Mouse (Mus musculus): ENCODE data around the gene Cstb. TPM values are rescaled to one million over a fixed set of nuclear protein-coding genes. Genes with fewer than 3 reads are reported as not detected.

Cstb gene
- polyA plus RNA-seq, 1 experiment from 2014 or later: 124 TPM

DNA sequence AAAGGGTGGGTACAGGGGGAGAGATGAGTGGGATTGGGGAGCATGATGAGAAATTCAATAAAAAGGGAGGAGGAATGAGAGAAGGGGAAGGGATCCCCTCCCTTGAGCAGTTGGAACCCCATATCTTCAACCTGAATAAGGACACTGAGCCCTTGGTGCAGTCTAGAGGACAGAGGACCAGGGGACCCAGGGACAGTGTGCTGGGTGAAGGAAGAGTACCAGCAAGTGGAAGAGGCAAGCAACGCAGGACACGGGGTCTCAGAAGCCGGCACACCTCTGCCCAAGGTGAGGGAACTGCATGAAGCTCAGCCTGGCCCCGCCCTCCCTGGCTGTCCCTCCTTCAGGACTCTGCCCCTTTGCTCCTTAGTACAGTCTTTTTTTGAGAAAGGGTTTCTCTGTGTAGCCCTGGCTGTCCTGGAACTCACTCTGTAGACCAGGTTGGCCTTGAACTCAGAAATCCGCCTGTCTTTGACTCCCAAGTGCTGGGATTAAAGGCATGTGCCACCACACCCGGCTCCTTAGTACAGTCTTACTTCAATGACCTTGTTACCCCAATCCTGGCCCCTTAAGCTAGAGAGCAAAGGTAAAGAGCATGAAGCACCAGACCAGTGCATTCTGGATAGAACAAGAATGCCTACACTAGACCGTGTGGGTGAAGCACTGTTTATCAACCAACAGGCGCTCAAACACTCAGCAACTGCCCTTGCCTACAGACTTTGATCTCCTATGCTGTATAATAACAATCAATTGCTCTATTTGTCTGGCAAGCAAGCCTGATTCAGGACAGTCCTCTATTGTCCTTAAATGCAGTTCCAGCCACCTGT is 37.7 kb downstream of the Cstb start:
- peak overlapping the region; percentile 100 for H3K4me2 ChIP-seq (ENCODE audit: low read length)
- H3K4me1 ChIP-seq (ENCODE audit: control insufficient read depth in 2 of 2, insufficient read depth in 2 of 2, low read length in 2 of 2): peaks cover 10 to 11% of the 10 kb centered on the region in 2 experiments; a peak in 3 of 4 replicates
- no peaks in the 10 kb centered on the region for H3K9me3 ChIP-seq (ENCODE audit: control insufficient read depth, low read length)
- no peak overlapping the region for H3K9ac ChIP-seq (ENCODE audit: low read length)
- no peak for ATAC-seq (ENCODE audit: insufficient number of reproducible peaks, insufficient read depth, low FRiP score, low read depth)
- no peak overlapping the region for H3K27ac ChIP-seq (replicated peaks in 1 of 2; ENCODE audit: control insufficient read depth in 1 of 2, insufficient read depth in 1 of 2, low read depth in 2 of 2, low read length in 2 of 2)
- no peaks in the 10 kb centered on the region for H3K36me3 ChIP-seq (ENCODE audit: control insufficient read depth, insufficient read depth, low read length)
- H3K4me3 ChIP-seq (ENCODE audit: control insufficient read depth in 1 of 2, insufficient read depth in 1 of 2, low read depth in 1 of 2, low read length in 2 of 2): no peak overlapping the region
- 71% methylated on average over 8 of the region's 8 CpGs for WGBS
- no peaks in the 10 kb centered on the region for H3K27me3 ChIP-seq (ENCODE audit: control insufficient read depth, insufficient read depth, low read length)

DNA sequence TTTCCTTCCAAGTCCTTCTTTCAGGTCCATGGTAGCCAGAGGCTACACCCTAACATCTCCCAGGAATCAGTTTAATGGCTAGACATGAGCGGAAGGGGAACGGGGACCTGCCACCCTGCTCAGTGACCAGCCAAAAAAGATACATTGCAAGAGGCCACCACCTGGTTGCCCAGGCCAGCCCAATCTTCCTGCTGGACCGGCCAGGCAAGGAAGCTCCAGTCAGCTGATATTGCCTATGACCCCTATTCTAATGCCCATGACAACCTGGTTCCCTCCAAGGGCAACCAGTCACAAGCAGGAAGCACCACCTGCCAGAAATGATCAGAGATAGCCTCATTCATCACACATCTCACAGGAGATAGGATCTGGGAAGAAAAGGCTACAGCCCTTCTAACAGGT is 38.3 kb downstream of the Cstb start:
- Histone ChIP-seq H3K9me3 (ENCODE audit: control insufficient read depth, low read length) (no peaks in the 10 kb centered on the region), H3K27me3 (ENCODE audit: control insufficient read depth, insufficient read depth, low read length) (no peaks in the 10 kb centered on the region), H3K27ac (replicated peaks in 1 of 2; ENCODE audit: control insufficient read depth in 1 of 2, insufficient read depth in 1 of 2, low read depth in 2 of 2, low read length in 2 of 2) (no peak overlapping the region), H3K4me1 (ENCODE audit: control insufficient read depth in 2 of 2, insufficient read depth in 2 of 2, low read length in 2 of 2) (peaks cover 10 to 11% of the 10 kb centered on the region in 2 experiments; a peak in 3 of 4 replicates), H3K36me3 (ENCODE audit: control insufficient read depth, insufficient read depth, low read length) (no peaks in the 10 kb centered on the region), H3K4me3 (ENCODE audit: control insufficient read depth in 1 of 2, insufficient read depth in 1 of 2, low read depth in 1 of 2, low read length in 2 of 2) (peak overlapping the region; percentile 62 to 76; a peak in 3 of 4 replicates), H3K9ac (ENCODE audit: low read length) (peak overlapping the region; percentile 84), H3K4me2 (ENCODE audit: low read length) (peak overlapping the region; percentile 100)
- ATAC-seq (ENCODE audit: insufficient number of reproducible peaks, insufficient read depth, low FRiP score, low read depth): no peak
- WGBS: 80% methylated on average over 3 of the region's 3 CpGs

DNA sequence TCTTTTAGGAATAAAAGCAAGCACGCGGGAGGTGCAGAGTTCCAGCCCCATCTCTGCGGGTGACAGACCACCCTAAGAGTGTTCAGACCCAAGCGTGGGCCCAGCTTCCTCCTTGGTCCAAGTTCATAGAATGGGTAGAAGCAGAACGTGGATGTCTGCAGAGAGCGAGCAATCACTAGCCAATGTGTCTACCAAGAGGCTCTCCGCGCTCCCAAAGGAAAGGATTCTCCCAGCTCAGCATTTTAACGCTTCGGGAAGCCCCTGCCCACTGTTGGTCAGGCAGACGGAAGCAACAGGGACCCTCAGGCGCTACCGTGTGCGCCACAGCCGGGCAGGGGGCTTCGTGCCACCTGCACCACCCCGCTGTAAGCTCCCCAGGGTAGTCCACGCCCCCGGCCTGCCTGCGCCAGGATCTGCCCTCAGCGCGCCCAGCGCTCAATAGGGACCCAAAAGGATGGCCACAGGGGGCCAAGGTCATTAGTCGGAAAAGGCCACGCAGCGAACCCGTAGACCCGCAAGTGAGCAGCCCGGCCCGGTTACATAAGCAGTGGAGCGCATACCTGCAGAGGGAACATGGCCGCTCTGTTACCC is 38.8 kb downstream of the Cstb start:
- Histone ChIP-seq H3K27me3 (ENCODE audit: control insufficient read depth, insufficient read depth, low read length) (no peaks in the 10 kb centered on the region), H3K4me2 (ENCODE audit: low read length) (peak overlapping the region; percentile 100), H3K4me3 (ENCODE audit: control insufficient read depth in 1 of 2, insufficient read depth in 1 of 2, low read depth in 1 of 2, low read length in 2 of 2) (peak overlapping the region; percentile 62 to 76), H3K9ac (ENCODE audit: low read length) (peak overlapping the region; percentile 84), H3K27ac (replicated peaks in 1 of 2; ENCODE audit: control insufficient read depth in 1 of 2, insufficient read depth in 1 of 2, low read depth in 2 of 2, low read length in 2 of 2) (peak overlapping the region in 1 of 2 experiments; percentile 55; a peak in 1 of 4 replicates), H3K9me3 (ENCODE audit: control insufficient read depth, low read length) (no peaks in the 10 kb centered on the region), H3K36me3 (ENCODE audit: control insufficient read depth, insufficient read depth, low read length) (no peaks in the 10 kb centered on the region), H3K4me1 (ENCODE audit: control insufficient read depth in 2 of 2, insufficient read depth in 2 of 2, low read length in 2 of 2) (peaks cover 10 to 11% of the 10 kb centered on the region in 2 experiments; a peak in 3 of 4 replicates)
- 2% methylated on average over 32 of the region's 32 CpGs for WGBS
- peak; percentile 8; the same call in 1 of the 2 replicates for ATAC-seq (ENCODE audit: insufficient number of reproducible peaks, insufficient read depth, low FRiP score, low read depth)

DNA sequence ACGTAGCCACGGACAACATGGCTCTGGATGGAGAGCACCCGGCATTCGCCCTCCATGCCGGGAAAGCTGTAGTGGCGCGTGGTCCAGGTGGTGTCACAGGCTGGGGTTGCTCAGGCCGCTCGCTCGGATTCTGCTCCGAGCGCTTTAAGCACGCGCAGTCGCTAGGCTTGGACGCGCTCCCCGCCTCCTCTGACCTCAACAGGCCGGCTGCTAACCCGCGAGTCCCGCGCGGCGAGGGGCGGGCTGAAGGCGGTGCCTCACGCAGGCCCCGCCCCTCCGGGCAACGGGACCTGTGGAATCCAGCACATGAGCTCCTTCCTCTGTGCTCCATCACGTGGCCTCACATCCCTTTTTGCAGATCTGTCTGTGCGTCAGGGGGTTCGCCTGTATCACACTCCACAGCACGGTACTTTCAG is 39.3 kb downstream of the Cstb start, which contains the start of gene Pdxk:
Gene Pdxk, minus strand, starts transcription at position 184 of the 416 bp plus-strand sequence.
- H3K36me3 ChIP-seq (ENCODE audit: control insufficient read depth, insufficient read depth, low read length): no peaks in the 10 kb centered on the region
- peak within 1 kb of the TSS in 1 of 2 experiments; percentile 55; a peak in 1 of 4 replicates for H3K27ac ChIP-seq (replicated peaks in 1 of 2; ENCODE audit: control insufficient read depth in 1 of 2, insufficient read depth in 1 of 2, low read depth in 2 of 2, low read length in 2 of 2)
- peak within 1 kb of the TSS; percentile 100 for H3K4me2 ChIP-seq (ENCODE audit: low read length)
- peak; percentile 90 for ATAC-seq (ENCODE audit: insufficient number of reproducible peaks, insufficient read depth, low FRiP score, low read depth)
- no peaks in the 10 kb centered on the region for H3K27me3 ChIP-seq (ENCODE audit: control insufficient read depth, insufficient read depth, low read length)
- peak within 1 kb of the TSS; percentile 62 to 76 for H3K4me3 ChIP-seq (ENCODE audit: control insufficient read depth in 1 of 2, insufficient read depth in 1 of 2, low read depth in 1 of 2, low read length in 2 of 2)
- peak within 1 kb of the TSS; percentile 84 for H3K9ac ChIP-seq (ENCODE audit: low read length)
- under 1% methylated on average over 35 of the region's 35 CpGs for whole genome bisulfite sequencing
- no peaks in the 10 kb centered on the region for H3K9me3 ChIP-seq (ENCODE audit: control insufficient read depth, low read length)
- H3K4me1 ChIP-seq (ENCODE audit: control insufficient read depth in 2 of 2, insufficient read depth in 2 of 2, low read length in 2 of 2): peaks cover 10 to 11% of the 10 kb centered on the region in 2 experiments; a peak in 3 of 4 replicates

DNA sequence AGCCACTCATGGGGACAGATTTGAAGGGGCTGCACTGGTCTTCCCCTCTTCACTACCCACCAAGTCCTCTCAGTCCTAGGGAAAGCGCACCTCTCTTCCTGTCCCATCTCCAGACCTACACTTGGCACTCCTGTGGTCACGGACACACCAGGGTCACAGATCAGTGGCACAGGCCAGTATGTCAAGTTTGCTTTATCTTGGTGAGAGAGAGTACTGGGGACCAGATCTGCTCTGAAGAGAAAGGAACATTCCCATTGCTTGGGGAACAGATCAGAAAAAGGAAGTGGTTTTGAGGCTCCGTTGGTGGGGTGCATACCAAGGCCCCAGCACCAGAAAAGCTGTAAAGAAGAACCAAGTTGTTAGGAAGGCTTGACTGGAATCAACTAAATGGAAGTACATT is 40.0 kb downstream of the Cstb start:
- Histone ChIP-seq H3K4me3 (ENCODE audit: control insufficient read depth in 1 of 2, insufficient read depth in 1 of 2, low read depth in 1 of 2, low read length in 2 of 2) (no peak overlapping the region), H3K27me3 (ENCODE audit: control insufficient read depth, insufficient read depth, low read length) (no peaks in the 10 kb centered on the region), H3K9me3 (ENCODE audit: control insufficient read depth, low read length) (no peaks in the 10 kb centered on the region), H3K4me2 (ENCODE audit: low read length) (peak overlapping the region; percentile 100), H3K36me3 (ENCODE audit: control insufficient read depth, insufficient read depth, low read length) (no peaks in the 10 kb centered on the region), H3K4me1 (ENCODE audit: control insufficient read depth in 2 of 2, insufficient read depth in 2 of 2, low read length in 2 of 2) (peaks cover 7 to 9% of the 10 kb centered on the region in 2 experiments; a peak in 3 of 4 replicates), H3K27ac (replicated peaks in 1 of 2; ENCODE audit: control insufficient read depth in 1 of 2, insufficient read depth in 1 of 2, low read depth in 2 of 2, low read length in 2 of 2) (no peak overlapping the region), H3K9ac (ENCODE audit: low read length) (no peak overlapping the region)
- 79% methylated on average over 3 of the region's 3 CpGs for WGBS
- no peak for ATAC-seq (ENCODE audit: insufficient number of reproducible peaks, insufficient read depth, low FRiP score, low read depth)

DNA sequence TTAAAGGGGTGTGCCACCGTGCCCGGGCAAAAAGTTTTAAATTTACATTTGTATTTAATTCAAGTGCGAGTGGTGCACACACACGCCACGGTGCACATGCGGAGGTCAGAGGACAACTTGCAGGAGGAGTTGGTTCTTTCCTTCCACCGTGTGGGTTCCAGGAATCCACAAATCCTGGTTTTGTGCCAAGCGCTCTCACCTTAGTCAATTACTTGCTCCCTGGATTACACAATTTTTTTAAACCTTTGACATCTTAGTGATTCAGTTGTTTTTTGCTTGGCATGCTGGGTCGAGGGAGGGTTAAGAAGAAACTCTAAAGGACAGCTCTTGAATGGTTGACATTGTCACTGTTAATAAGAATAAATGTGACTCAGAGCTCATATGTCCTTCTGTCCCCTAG is 41.2 kb downstream of the Cstb start:
- Histone ChIP-seq H3K4me3 (ENCODE audit: control insufficient read depth in 1 of 2, insufficient read depth in 1 of 2, low read depth in 1 of 2, low read length in 2 of 2) (no peak overlapping the region), H3K36me3 (ENCODE audit: control insufficient read depth, insufficient read depth, low read length) (no peaks in the 10 kb centered on the region), H3K27me3 (ENCODE audit: control insufficient read depth, insufficient read depth, low read length) (no peaks in the 10 kb centered on the region), H3K27ac (replicated peaks in 1 of 2; ENCODE audit: control insufficient read depth in 1 of 2, insufficient read depth in 1 of 2, low read depth in 2 of 2, low read length in 2 of 2) (no peak overlapping the region), H3K4me1 (ENCODE audit: control insufficient read depth in 2 of 2, insufficient read depth in 2 of 2, low read length in 2 of 2) (peaks cover 8 to 10% of the 10 kb centered on the region in 2 experiments; a peak in 3 of 4 replicates), H3K4me2 (ENCODE audit: low read length) (no peak overlapping the region), H3K9ac (ENCODE audit: low read length) (no peak overlapping the region), H3K9me3 (ENCODE audit: control insufficient read depth, low read length) (no peaks in the 10 kb centered on the region)
- no peak for ATAC-seq (ENCODE audit: insufficient number of reproducible peaks, insufficient read depth, low FRiP score, low read depth)
- 86% methylated on average over 9 of the region's 9 CpGs for WGBS

DNA sequence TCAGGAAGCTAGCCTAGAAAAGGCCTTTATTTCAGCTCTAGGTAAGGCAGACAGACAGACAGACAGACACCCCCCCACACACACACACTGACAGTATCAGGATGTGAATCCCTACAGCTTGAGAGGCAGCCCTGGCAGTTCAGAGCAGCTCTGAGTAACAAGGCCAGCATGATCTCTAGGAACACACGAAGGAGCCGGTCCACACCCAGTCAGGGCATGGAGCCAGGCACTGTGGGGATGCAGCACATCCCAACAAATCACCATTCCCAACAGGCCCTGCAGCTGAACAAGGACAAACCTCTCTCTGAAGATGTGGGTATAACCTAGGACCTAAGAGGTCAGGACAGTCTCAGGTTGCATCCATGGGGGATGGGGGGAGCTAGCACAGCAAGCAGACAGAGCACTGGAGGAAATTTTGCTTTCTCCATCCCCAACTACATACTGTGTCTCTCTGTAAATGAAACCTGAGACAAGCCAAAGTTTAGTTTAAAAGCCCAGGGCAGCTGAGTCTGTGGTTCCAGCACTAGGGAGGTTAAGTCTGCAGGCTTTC is 42.4 kb downstream of the Cstb start:
- Histone ChIP-seq H3K9ac (ENCODE audit: low read length) (no peak overlapping the region), H3K4me2 (ENCODE audit: low read length) (no peak overlapping the region), H3K9me3 (ENCODE audit: control insufficient read depth, low read length) (no peaks in the 10 kb centered on the region), H3K27me3 (ENCODE audit: control insufficient read depth, insufficient read depth, low read length) (no peaks in the 10 kb centered on the region), H3K4me3 (ENCODE audit: control insufficient read depth in 1 of 2, insufficient read depth in 1 of 2, low read depth in 1 of 2, low read length in 2 of 2) (no peak overlapping the region), H3K27ac (replicated peaks in 1 of 2; ENCODE audit: control insufficient read depth in 1 of 2, insufficient read depth in 1 of 2, low read depth in 2 of 2, low read length in 2 of 2) (no peak overlapping the region), H3K4me1 (ENCODE audit: control insufficient read depth in 2 of 2, insufficient read depth in 2 of 2, low read length in 2 of 2) (peaks cover 8 to 10% of the 10 kb centered on the region in 2 experiments; a peak in 3 of 4 replicates), H3K36me3 (ENCODE audit: control insufficient read depth, insufficient read depth, low read length) (no peaks in the 10 kb centered on the region)
- ATAC-seq (ENCODE audit: insufficient number of reproducible peaks, insufficient read depth, low FRiP score, low read depth): no peak
- 56% methylated on average over 2 of the region's 2 CpGs for WGBS

Data from heart, embryonic 14.5 days (tissue).